Mouse (Mus musculus): ENCODE measurements at regions not wholly inside any gene's neighbourhood (a gene's known extent, or its start where the extent isn't known, plus 50 kb on each side); places are given as distances from the start of the nearest gene placed in this dataset.

DNA sequence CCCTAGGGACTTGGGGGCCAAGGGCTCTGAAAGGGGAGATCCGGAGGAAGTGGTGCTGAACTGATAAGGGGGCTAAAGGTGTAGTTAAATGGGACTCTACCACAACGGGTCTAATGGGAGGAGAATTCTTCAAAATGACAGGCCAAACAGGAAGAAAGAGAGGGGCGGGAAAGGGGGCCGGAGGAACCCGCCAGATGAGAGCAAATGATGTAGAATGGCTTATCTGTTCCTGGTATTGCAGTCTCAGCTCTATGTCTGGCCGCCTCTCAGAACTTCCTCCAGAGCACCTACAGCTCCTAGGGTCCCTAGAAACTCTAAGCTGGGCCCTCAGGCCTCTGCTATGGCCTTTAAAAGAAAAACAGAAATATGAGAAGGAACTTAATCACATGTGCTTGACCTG, 306.8 kb downstream of the Phkb start:
- 53% methylated on average over 6 of the region's 6 CpGs for WGBS
- ATAC-seq (ENCODE audit: extremely low read depth, insufficient number of reproducible peaks, low FRiP score, low TSS enrichment), result no peak

GRCm38 (mm10) chr8:86125244-86125643, 284.5 kb downstream of the Phkb start:
- H3K36me3 ChIP-seq, result no peaks in the 10 kb centered on the region
- no peak overlapping the region for H3K4me3 ChIP-seq
- no peak overlapping the region for H3K9ac ChIP-seq
- H3K4me2 ChIP-seq, result no peak overlapping the region
- ATAC-seq (ENCODE audit: extremely low read depth, insufficient number of reproducible peaks, low FRiP score, low TSS enrichment), result no peak
- no peaks in the 10 kb centered on the region for H3K4me1 ChIP-seq
- 60% methylated on average over 2 of the region's 2 CpGs for WGBS
- no peaks in the 10 kb centered on the region for H3K9me3 ChIP-seq
- no peaks in the 10 kb centered on the region for H3K27me3 ChIP-seq (replicated peaks)
- H3K27ac ChIP-seq (replicated peaks), result no peak overlapping the region

More for the DNA sequence above, 306.8 kb downstream of the Phkb start:
- Histone ChIP-seq H3K4me2 (no peak overlapping the region), H3K9me3 (no peaks in the 10 kb centered on the region), H3K4me1 (no peaks in the 10 kb centered on the region), H3K27ac (replicated peaks) (no peak overlapping the region), H3K4me3 (no peak overlapping the region), H3K9ac (no peak overlapping the region), H3K27me3 (replicated peaks) (no peaks in the 10 kb centered on the region), H3K36me3 (no peaks in the 10 kb centered on the region)

- 71% methylated on average over 1 of the region's 1 CpGs for WGBS
- Histone ChIP-seq H3K4me2 (no peak overlapping the region), H3K4me3 (no peak overlapping the region), H3K9me3 (no peaks in the 10 kb centered on the region), H3K36me3 (no peaks in the 10 kb centered on the region), H3K9ac (no peak overlapping the region), H3K27ac (replicated peaks) (no peak overlapping the region), H3K4me1 (no peaks in the 10 kb centered on the region), H3K27me3 (replicated peaks) (no peaks in the 10 kb centered on the region)
- no peak for ATAC-seq (ENCODE audit: extremely low read depth, insufficient number of reproducible peaks, low FRiP score, low TSS enrichment)
These were observed 283.9 kb downstream of the Phkb start for GRCm38 (mm10) chr8:86124655-86125054.
